7 mouse cellular contexts compared by ENCODE assay signal in the genomic region with DNA sequence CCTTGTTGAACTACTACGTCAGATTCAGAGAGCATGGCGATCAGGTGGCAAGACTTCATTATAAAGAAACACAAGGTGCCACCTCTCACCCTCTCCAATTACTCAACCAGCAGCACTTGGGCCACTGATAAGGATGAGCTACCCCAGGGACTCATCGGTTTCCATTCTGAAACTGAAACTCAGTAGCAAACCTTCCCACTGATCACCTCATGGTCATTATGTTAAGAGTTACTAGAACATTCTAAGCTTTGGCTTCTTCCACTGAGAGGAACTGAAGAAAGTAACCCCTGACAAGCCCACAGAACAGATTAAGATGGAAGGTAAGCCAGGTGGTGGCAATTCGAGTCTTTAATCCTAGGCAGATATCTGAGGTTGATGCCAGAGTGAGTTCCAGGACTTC. TPM values are rescaled to one million over a fixed set of nuclear protein-coding genes. Genes with fewer than 3 reads are reported as not detected.
A peak's percentile ranks its signal among the peaks of the same experiment; 100 is the strongest.
DNase-seq lines count a peak whose midpoint lies in the region; ATAC-seq lines count a peak whose summit lies in the region.

No protein-coding gene starts in this region.

- H3K4me3 ChIP-seq in lung, embryonic 15.5 days, result peak overlapping the region; percentile 99
- peak overlapping the region; percentile 100 for H3K4me3 ChIP-seq in forebrain, embryonic 13.5 days
- peak overlapping the region; percentile 96 for H3K4me3 ChIP-seq in limb, embryonic 12.5 days (replicated peaks)

- H3K27me3 ChIP-seq in lung, embryonic 15.5 days, result no peaks in the 10 kb centered on the region
- no peaks in the 10 kb centered on the region for H3K27me3 ChIP-seq in forebrain, embryonic 13.5 days
- no peaks in the 10 kb centered on the region for H3K27me3 ChIP-seq in limb, embryonic 12.5 days
- H3K27me3 ChIP-seq in splenic B cell, adult 2 months (ENCODE audit: control insufficient read depth, insufficient read depth, low read length, poor library complexity, severe bottlenecking), result no peaks in the 10 kb centered on the region

- ATAC-seq in lung, embryonic 15.5 days (ENCODE audit: borderline replicate concordance, extremely low read depth, low FRiP score, low TSS enrichment), result no peak
- no peak for ATAC-seq in forebrain, embryonic 13.5 days
- no peak for ATAC-seq in limb, embryonic 12.5 days (ENCODE audit: insufficient number of reproducible peaks, insufficient read depth, low FRiP score, low TSS enrichment, low read depth)

- no peak for DNase-seq in lung, adult 18-20 months
- DNase-seq in splenic B cell, adult 2 months (ENCODE audit: low read depth, low spot score), result peak; percentile 47
- no peak for DNase-seq in thymus, postnatal 36 days
- no peak for DNase-seq in urinary bladder, postnatal 4 days (ENCODE audit: low spot score in 2 of 2)

- H3K9ac ChIP-seq in lung, embryonic 15.5 days, result no peak overlapping the region
- H3K9ac ChIP-seq in forebrain, embryonic 13.5 days, result no peak overlapping the region
- no peak overlapping the region for H3K9ac ChIP-seq in limb, embryonic 12.5 days (replicated peaks)

- H3K27ac ChIP-seq in lung, embryonic 15.5 days, result no peak overlapping the region
- H3K27ac ChIP-seq in forebrain, embryonic 13.5 days, result no peak overlapping the region
- H3K27ac ChIP-seq in limb, embryonic 12.5 days, result no peak overlapping the region

- H3K36me3 ChIP-seq in lung, embryonic 15.5 days, result 0 out of 2 replicates have a peak, but pooled peaks cover 4% of the 10 kb centered on the region
- peaks cover 4% of the 10 kb centered on the region; the same call in 1 of the 2 replicates for H3K36me3 ChIP-seq in forebrain, embryonic 13.5 days (ENCODE audit: poor library complexity, severe bottlenecking)
- H3K36me3 ChIP-seq in limb, embryonic 12.5 days, result peaks cover 6% of the 10 kb centered on the region; the same call in 1 of the 2 replicates
- no peaks in the 10 kb centered on the region for H3K36me3 ChIP-seq in splenic B cell, adult 2 months (ENCODE audit: control insufficient read depth, insufficient read depth, low read length, poor library complexity, severe bottlenecking)

- no peaks in the 10 kb centered on the region for H3K9me3 ChIP-seq in lung, embryonic 15.5 days
- no peaks in the 10 kb centered on the region for H3K9me3 ChIP-seq in forebrain, embryonic 13.5 days (replicated peaks)
- no peaks in the 10 kb centered on the region for H3K9me3 ChIP-seq in limb, embryonic 12.5 days

- 87% methylated on average over 4 of the region's 4 CpGs for WGBS in lung, embryonic 15.5 days
- 93% methylated on average over 4 of the region's 4 CpGs for WGBS in forebrain, embryonic 13.5 days
- WGBS in limb, embryonic 12.5 days, result 89% methylated on average over 4 of the region's 4 CpGs

- H3K4me1 ChIP-seq in lung, embryonic 15.5 days, result peaks cover 16% of the 10 kb centered on the region; the same call in 1 of the 2 replicates
- H3K4me1 ChIP-seq in forebrain, embryonic 13.5 days, result peaks cover 28% of the 10 kb centered on the region
- peaks cover 12% of the 10 kb centered on the region for H3K4me1 ChIP-seq in limb, embryonic 12.5 days (replicated peaks)

- peak overlapping the region; percentile 89 for H3K4me2 ChIP-seq in lung, embryonic 15.5 days
- peak overlapping the region; percentile 98 for H3K4me2 ChIP-seq in forebrain, embryonic 13.5 days
- H3K4me2 ChIP-seq in limb, embryonic 12.5 days, result peak overlapping the region; percentile 93

RNA-seq across cellular contexts. Expression of gene A730071L15Rik, which starts 1.4 kb away (rescaled TPM):
- 0.21 and 0.42 TPM in 2 replicates for polyA plus RNA-seq in lung, embryonic 15.5 days (2015; fragmentation: Nextera tagmentation; extraction: Ambion mirVana)
- 0.69 and 0.79 TPM in 2 replicates for polyA plus RNA-seq in forebrain, embryonic 13.5 days (2015; fragmentation: Nextera tagmentation; extraction: Ambion mirVana)
- 0.42 and 0.65 TPM in 2 replicates for polyA plus RNA-seq in limb, embryonic 12.5 days (2016; fragmentation: Nextera tagmentation; extraction: Ambion mirVana)

RNA-seq across cellular contexts. Expression of gene Nudcd3, which starts 1.8 kb away (rescaled TPM):
- 39.4 and 40.3 TPM in 2 replicates for polyA plus RNA-seq in lung, embryonic 15.5 days (2015; fragmentation: Nextera tagmentation; extraction: Ambion mirVana)
- 57.0 and 65.3 TPM in 2 replicates for polyA plus RNA-seq in forebrain, embryonic 13.5 days (2015; fragmentation: Nextera tagmentation; extraction: Ambion mirVana)
- polyA plus RNA-seq in limb, embryonic 12.5 days (2016; fragmentation: Nextera tagmentation; extraction: Ambion mirVana), result 49.4 and 51.3 TPM in 2 replicates

RNA-seq across cellular contexts. Expression of gene Npc1l1, which starts 31.5 kb away (rescaled TPM):
- polyA plus RNA-seq in lung, embryonic 15.5 days (2015; fragmentation: Nextera tagmentation; extraction: Ambion mirVana), result 0.04 TPM in 1 of 2 replicates, not detected in the other
- 0.04 and 0.05 TPM in 2 replicates for polyA plus RNA-seq in forebrain, embryonic 13.5 days (2015; fragmentation: Nextera tagmentation; extraction: Ambion mirVana)
- polyA plus RNA-seq in limb, embryonic 12.5 days (2016; fragmentation: Nextera tagmentation; extraction: Ambion mirVana), result 0.04 TPM in 1 of 2 replicates, not detected in the other
